Mouse (Mus musculus): ENCODE measurements around the gene Prss29.

The Prss29 gene

GRCm38 (mm10) chr17:25318354-25318753 lies at the start of gene Prss29:
Gene Prss29 (plus strand): TSS chr17:25318654.
- no peak for DNase-seq (ENCODE audit: low read depth, low spot score)

GRCm38 (mm10) chr17:25270795-25271335 lies 47.6 kb upstream of the Prss29 start:
- no peak for DNase-seq (ENCODE audit: low read depth, low spot score)

GRCm38 (mm10) chr17:25272326-25272725 lies 46.1 kb upstream of the Prss29 start:
- peak; percentile 38 for DNase-seq (ENCODE audit: low read depth, low spot score)

- peak; percentile 93 for DNase-seq (ENCODE audit: low read depth, low spot score)
These were observed 45.3 kb upstream of the Prss29 start for GRCm38 (mm10) chr17:25272951-25273705.

- peak; percentile 97 for DNase-seq (ENCODE audit: low read depth, low spot score)
These were observed 44.5 kb upstream of the Prss29 start for GRCm38 (mm10) chr17:25273706-25274501.

GRCm38 (mm10) chr17:25274571-25275346 lies 43.7 kb upstream of the Prss29 start, which contains the start of gene Ube2i:
Gene Ube2i (minus strand): TSS chr17:25274622.
- no peak for DNase-seq (ENCODE audit: low read depth, low spot score)

GRCm38 (mm10) chr17:25275833-25276232 lies 42.6 kb upstream of the Prss29 start:
- DNase-seq (ENCODE audit: low read depth, low spot score) = no peak

GRCm38 (mm10) chr17:25282133-25282532 lies 36.3 kb upstream of the Prss29 start:
- peak; percentile 74 for DNase-seq (ENCODE audit: low read depth, low spot score)

GRCm38 (mm10) chr17:25285033-25285432 lies 33.4 kb upstream of the Prss29 start:
- DNase-seq (ENCODE audit: low read depth, low spot score) = peak; percentile 90

GRCm38 (mm10) chr17:25288842-25289241 lies 29.6 kb upstream of the Prss29 start:
- DNase-seq (ENCODE audit: low read depth, low spot score) = peak; percentile 69

- no peak for DNase-seq (ENCODE audit: low read depth, low spot score)
These were observed 28.0 kb upstream of the Prss29 start for GRCm38 (mm10) chr17:25290411-25290810.

- no peak for DNase-seq (ENCODE audit: low read depth, low spot score)
These were observed 25.0 kb upstream of the Prss29 start for GRCm38 (mm10) chr17:25293495-25293894.

GRCm38 (mm10) chr17:25294111-25294510 lies 24.3 kb upstream of the Prss29 start:
- DNase-seq (ENCODE audit: low read depth, low spot score) = no peak

- DNase-seq (ENCODE audit: low read depth, low spot score) = no peak
These were observed 20.4 kb upstream of the Prss29 start, which contains the start of gene Prss34 for GRCm38 (mm10) chr17:25298094-25298493. Gene Prss34 (plus strand): TSS chr17:25298394.

- DNase-seq (ENCODE audit: low read depth, low spot score) = no peak
These were observed 10.1 kb upstream of the Prss29 start, which contains the start of gene Prss28 for GRCm38 (mm10) chr17:25308346-25308745. Gene Prss28 (plus strand): TSS chr17:25308646.

- no peak for DNase-seq (ENCODE audit: low read depth, low spot score)
These were observed 2.4 kb downstream of the Prss29 start for GRCm38 (mm10) chr17:25320819-25321218.

GRCm38 (mm10) chr17:25322930-25323329 lies 4.5 kb downstream of the Prss29 start:
- no peak for DNase-seq (ENCODE audit: low read depth, low spot score)

GRCm38 (mm10) chr17:25332321-25332720 lies 13.9 kb downstream of the Prss29 start:
- no peak for DNase-seq (ENCODE audit: low read depth, low spot score)

GRCm38 (mm10) chr17:25333943-25334342 lies 15.5 kb downstream of the Prss29 start:
- peak; percentile 64 for DNase-seq (ENCODE audit: low read depth, low spot score)

- DNase-seq (ENCODE audit: low read depth, low spot score) = no peak
These were observed 19.8 kb downstream of the Prss29 start for GRCm38 (mm10) chr17:25338218-25338617.

GRCm38 (mm10) chr17:25340003-25340402 lies 21.5 kb downstream of the Prss29 start:
- no peak for DNase-seq (ENCODE audit: low read depth, low spot score)

All from CD4-positive, CD25-positive, alpha-beta regulatory T cell, adult 2 months (primary cell).